Mouse (Mus musculus) hindbrain, embryonic 10.5 days (tissue): ENCODE measurements around the gene Rpp21. TPM values are rescaled to one million over a fixed set of nuclear protein-coding genes. Genes with fewer than 3 reads are reported as not detected.

Source experiments
- DNase-seq: peaks from one replicate; pipeline ENCODE4 v3.0.0-alpha.2; 2017; ENCODE audit warnings: low spot score
- H3K27ac ChIP-seq: fragments of 300-500 bp; sonication (generic); 2 replicates; pipeline ENCODE4 v1.5.1; 2016; ENCODE audit warnings: mild to moderate bottlenecking, moderate library complexity
- H3K27me3 ChIP-seq: fragments of 300-500 bp; sonication (generic); 2 replicates; pipeline ENCODE4 v1.6.1; 2016; ENCODE audit warnings: mild to moderate bottlenecking; ENCODE audit not compliant: poor library complexity, insufficient read depth, severe bottlenecking
- H3K36me3 ChIP-seq: fragments of 300-500 bp; sonication (generic); 2 replicates; pipeline ENCODE4 v1.6.1; 2016; ENCODE audit warnings: mild to moderate bottlenecking, moderate library complexity
- H3K4me1 ChIP-seq: fragments of 300-500 bp; sonication (generic); replicated peaks from 2 replicates; pipeline ENCODE4 v1.6.1; 2016; ENCODE audit warnings: mild to moderate bottlenecking
- H3K4me3 ChIP-seq: fragments of 300-500 bp; sonication (generic); 2 replicates; pipeline ENCODE4 v1.5.1; 2016; ENCODE audit warnings: mild to moderate bottlenecking, moderate library complexity
- H3K9me3 ChIP-seq: fragments of 300-500 bp; sonication (generic); 2 replicates; pipeline ENCODE4 v1.6.1; 2016; ENCODE audit warnings: mild to moderate bottlenecking, moderate library complexity
- WGBS: fragments of 180-500 bp; shearing (Covaris S2); methylation state at CpG from one replicate; pipeline ENCODE4 v1.1.7; 2016; 5-methylcytosine and 5-hydroxymethylcytosine counted together
- polyA plus RNA-seq: library from polyadenylated mRNA; unstranded; fragments of >200 nt; fragmentation: Nextera tagmentation; extraction: Ambion mirVana; gene quantifications from 2 replicates; pipeline ENCODE4 v1.2.1, GENCODE M21; 2016

Gene Rpp21
- polyA plus RNA-seq, 1 experiment from 2014 or later, result 110 TPM

DNA sequence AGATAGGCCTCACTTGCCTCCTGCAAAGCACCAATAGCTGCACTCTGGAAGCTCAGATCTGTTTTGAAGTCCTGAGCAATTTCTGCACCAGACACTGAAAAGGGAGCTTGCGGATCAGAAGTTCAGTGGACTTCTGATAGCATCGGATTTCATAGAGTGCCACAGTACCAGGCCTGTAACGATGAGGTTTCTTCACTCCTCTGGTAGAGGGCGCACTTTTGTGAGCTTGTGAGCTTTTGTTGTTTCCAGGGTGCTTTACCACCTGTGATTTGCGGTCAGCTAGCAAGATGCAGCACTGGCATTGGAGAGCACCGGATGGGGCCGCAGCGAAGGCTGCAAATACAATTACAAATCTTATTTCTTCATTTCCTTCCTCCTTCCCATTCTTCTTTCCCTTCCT lies 30.9 kb downstream of the Rpp21 start:
- Histone ChIP-seq H3K27me3 (peaks cover 30% of the 10 kb centered on the region), H3K9me3 (no peaks in the 10 kb centered on the region), H3K4me3 (no peak overlapping the region), H3K36me3 (no peaks in the 10 kb centered on the region), H3K4me1 (peaks cover 6% of the 10 kb centered on the region; the same call in 1 of the 2 replicates), H3K27ac (no peak overlapping the region)
- no peak for DNase-seq
- WGBS, result 20% methylated on average over 8 of the region's 8 CpGs

DNA sequence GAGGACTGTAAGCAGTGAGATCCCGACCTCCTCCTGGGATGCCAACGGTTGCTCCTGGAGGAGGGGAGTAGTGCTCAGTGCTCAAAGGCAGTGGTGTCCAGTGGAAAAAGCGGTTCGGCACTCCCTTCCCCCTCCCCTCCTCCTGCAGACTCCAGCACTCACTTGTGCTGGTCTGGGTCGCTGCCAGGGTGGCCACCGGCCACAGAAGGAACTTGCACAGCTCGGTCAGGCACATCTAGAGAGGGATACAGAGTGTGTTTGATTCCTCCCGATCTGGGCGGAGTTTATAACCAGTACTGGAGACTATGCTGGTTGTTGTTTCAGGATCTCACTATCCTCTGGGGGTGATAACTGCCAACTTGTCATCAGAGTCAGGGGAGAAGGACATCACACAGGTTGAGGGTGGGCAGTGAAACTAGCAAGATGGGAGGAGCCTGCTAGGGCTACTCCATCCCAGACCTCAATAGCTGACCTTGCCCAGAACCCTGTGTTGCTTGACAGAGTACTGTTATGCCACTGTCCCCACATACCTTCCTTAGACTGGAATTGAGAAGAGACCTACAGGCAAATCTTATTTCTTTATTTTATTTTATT lies 32.5 kb downstream of the Rpp21 start:
- Histone ChIP-seq H3K36me3 (no peaks in the 10 kb centered on the region), H3K4me3 (peak overlapping the region; percentile 26; the same call in 1 of the 2 replicates), H3K9me3 (no peaks in the 10 kb centered on the region), H3K4me1 (peaks cover 6% of the 10 kb centered on the region; the same call in 1 of the 2 replicates), H3K27ac (no peak overlapping the region), H3K27me3 (peaks cover 45% of the 10 kb centered on the region)
- no peak for DNase-seq
- WGBS, result 8% methylated on average over 9 of the region's 9 CpGs

DNA sequence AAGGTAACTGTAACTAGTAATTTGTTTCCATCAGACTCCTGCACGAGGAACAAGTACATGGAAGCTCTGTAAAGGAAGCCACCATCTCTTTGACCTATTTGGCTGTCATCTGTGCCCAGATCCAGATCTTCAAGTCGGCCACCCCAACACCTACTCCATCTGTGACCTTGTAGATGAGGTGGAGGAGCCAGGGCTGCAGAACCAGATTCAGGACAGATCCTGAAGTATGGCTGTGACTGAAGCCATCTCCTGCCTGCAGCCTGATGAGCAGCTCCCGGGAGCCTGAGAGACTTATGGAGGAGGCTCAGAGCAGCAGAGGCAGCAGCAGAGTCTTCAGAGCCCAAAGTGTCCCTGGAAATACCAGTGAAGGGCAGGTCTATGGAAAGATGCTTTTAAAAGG lies 33.4 kb downstream of the Rpp21 start:
- peaks cover 52% of the 10 kb centered on the region for H3K27me3 ChIP-seq
- 49% methylated on average over 3 of the region's 3 CpGs for WGBS

DNA sequence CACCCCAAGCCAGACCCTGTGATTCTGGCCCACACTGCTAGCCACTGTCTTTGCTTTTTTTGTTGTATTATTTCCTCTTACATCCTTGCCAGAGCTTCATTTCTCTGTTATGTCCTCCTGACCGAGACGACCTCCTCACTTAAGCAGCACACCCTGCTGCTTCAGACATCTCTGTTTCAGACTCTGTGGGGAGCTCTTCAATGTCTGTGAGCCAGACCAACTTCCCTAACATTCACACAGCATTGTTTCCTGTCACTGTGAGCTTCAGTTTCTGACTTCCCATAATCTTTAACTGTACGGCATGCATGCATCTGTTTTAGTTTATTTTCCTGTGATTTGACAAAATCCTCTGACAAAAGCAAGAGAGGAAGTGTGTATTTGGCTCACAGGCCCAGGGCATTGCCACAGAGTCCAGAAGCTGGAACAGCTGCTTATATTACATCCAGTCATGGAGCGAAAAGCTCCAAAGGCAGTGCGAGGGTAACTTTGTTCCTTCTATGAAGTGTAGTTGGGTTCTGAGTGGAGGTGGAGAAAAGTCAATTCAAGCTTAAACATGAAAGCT lies 39.2 kb downstream of the Rpp21 start:
- peaks cover 85% of the 10 kb centered on the region for H3K27me3 ChIP-seq
- H3K27ac ChIP-seq, result no peak overlapping the region
- H3K4me1 ChIP-seq, result peaks cover 9% of the 10 kb centered on the region
- H3K9me3 ChIP-seq, result no peaks in the 10 kb centered on the region
- H3K4me3 ChIP-seq, result no peak overlapping the region
- no peaks in the 10 kb centered on the region for H3K36me3 ChIP-seq
- WGBS, result 51% methylated on average over 5 of the region's 5 CpGs
- no peak for DNase-seq

More for the DNA sequence above, 33.4 kb downstream of the Rpp21 start:
- Histone ChIP-seq H3K9me3 (no peaks in the 10 kb centered on the region), H3K4me3 (no peak overlapping the region), H3K36me3 (no peaks in the 10 kb centered on the region), H3K27ac (no peak overlapping the region), H3K4me1 (peaks cover 6% of the 10 kb centered on the region; the same call in 1 of the 2 replicates)
- DNase-seq, result no peak

DNA sequence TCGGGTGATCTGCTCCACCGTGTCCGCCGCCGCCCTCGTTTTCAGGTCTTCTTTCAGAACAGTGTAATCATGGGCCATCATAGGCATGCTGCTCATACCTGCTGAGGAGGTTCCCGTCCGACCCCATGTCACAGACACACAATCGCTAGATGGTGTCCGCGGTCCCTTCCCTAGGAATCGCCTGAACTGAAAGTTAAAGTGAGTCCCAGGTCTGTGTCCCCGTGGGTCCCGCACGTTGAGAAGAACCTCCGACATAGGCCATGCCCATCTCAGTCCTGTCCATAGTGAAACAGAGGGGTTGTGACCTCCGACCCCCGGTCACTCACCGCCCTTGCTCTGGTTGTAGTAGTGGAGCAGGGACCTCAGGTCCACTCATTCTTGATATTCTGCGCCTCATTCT lies 42.3 kb downstream of the Rpp21 start:
- Histone ChIP-seq H3K9me3 (no peaks in the 10 kb centered on the region), H3K4me3 (peak overlapping the region; percentile 29), H3K27me3 (peaks cover 96% of the 10 kb centered on the region), H3K36me3 (no peaks in the 10 kb centered on the region), H3K4me1 (peaks cover 9% of the 10 kb centered on the region), H3K27ac (no peak overlapping the region)
- 2% methylated on average over 20 of the region's 20 CpGs for WGBS
- no peak for DNase-seq

DNA sequence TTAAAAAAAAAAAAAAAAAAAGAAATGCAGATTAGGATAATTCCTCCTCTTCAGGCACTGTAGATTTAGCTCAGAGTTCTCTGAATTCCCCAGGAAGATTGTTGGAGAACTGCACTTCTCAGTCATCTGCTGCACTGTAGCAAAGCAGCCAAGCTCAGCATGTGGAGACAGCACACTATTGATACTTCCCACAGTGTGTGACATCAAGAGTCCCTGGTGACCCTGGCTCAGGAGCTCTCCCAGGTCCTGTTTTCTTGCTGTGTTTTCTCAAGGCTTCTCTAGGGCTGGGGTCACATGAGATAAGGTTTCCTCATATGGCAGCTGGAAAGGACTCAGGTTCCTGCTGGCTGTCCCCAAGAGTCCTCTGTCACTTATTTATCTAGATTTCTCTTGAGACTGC lies 51.0 kb downstream of the Rpp21 start:
- H3K27me3 ChIP-seq, result peaks cover 93% of the 10 kb centered on the region
- H3K4me1 ChIP-seq, result peaks cover 11% of the 10 kb centered on the region
- H3K27ac ChIP-seq, result no peak overlapping the region
- no peak overlapping the region for H3K4me3 ChIP-seq
- no peaks in the 10 kb centered on the region for H3K9me3 ChIP-seq
- H3K36me3 ChIP-seq, result no peaks in the 10 kb centered on the region
- DNase-seq, result no peak

DNA sequence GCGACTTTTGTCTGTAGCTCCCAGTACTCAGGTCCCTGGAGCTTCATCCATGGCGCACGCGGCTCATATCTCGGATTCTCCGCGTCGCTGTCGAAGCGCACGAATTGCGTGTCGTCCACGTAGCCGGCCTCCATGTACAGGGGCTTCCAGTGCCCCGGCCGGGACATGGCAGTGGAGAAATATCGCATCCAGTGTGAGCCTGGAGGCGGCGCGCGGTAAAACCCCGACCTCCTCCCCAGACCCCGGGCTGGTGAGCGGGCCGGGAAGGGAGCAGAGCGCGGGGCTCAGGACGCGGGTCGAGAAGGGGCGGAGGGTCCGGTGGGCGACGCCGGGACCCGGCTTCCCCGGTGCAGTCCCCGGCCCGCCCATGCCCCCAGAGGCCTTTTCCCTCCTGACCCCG lies 52.0 kb downstream of the Rpp21 start:
- no peaks in the 10 kb centered on the region for H3K36me3 ChIP-seq
- H3K4me1 ChIP-seq, result peaks cover 11% of the 10 kb centered on the region
- peaks cover 90% of the 10 kb centered on the region for H3K27me3 ChIP-seq
- H3K9me3 ChIP-seq, result no peaks in the 10 kb centered on the region
- under 1% methylated on average over 41 of the region's 41 CpGs for WGBS
- no peak overlapping the region for H3K27ac ChIP-seq
- H3K4me3 ChIP-seq, result peak overlapping the region; percentile 52
- DNase-seq, result peak; percentile 42

Other genes with a start within 250 kb of the Rpp21 start
- gene H2-T24, start 237.5 kb downstream of the Rpp21 start, polyA plus RNA-seq, result 4.3 and 4.9 TPM in 2 replicates
- 4.0 and 4.2 TPM in 2 replicates for gene H2-T23, start 225.2 kb downstream of the Rpp21 start, polyA plus RNA-seq
- 7.4 and 8.9 TPM in 2 replicates for gene H2-T22, start 215.3 kb downstream of the Rpp21 start, polyA plus RNA-seq
- gene Gm6034, start 215.1 kb downstream of the Rpp21 start, polyA plus RNA-seq, result not detected in 2 replicates
- gene Gm11127, start 199.7 kb downstream of the Rpp21 start, polyA plus RNA-seq, result not detected in 2 replicates
- gene Gm19684, start 136.4 kb downstream of the Rpp21 start, polyA plus RNA-seq, result not detected in 2 replicates
- not detected in 2 replicates for gene Gm7030, start 128.6 kb downstream of the Rpp21 start, polyA plus RNA-seq
- 0.22 TPM in 1 of 2 replicates, not detected in the other for gene Gm8909, start 89.5 kb downstream of the Rpp21 start, polyA plus RNA-seq
- not detected in 2 replicates for gene H2-T3, start 67.8 kb downstream of the Rpp21 start, polyA plus RNA-seq
- 21.1 and 23.8 TPM in 2 replicates for gene Trim39, start 14.2 kb upstream of the Rpp21 start, polyA plus RNA-seq
- gene H2-M10.2, start 28.4 kb upstream of the Rpp21 start, polyA plus RNA-seq, result 0.20 and 0.22 TPM in 2 replicates
- not detected in 2 replicates for gene H2-M10.1, start 68.1 kb upstream of the Rpp21 start, polyA plus RNA-seq
- not detected in 2 replicates for gene H2-M10.3, start 110.3 kb upstream of the Rpp21 start, polyA plus RNA-seq
- not detected in 2 replicates for gene H2-M10.4, start 204.3 kb upstream of the Rpp21 start, polyA plus RNA-seq